Mouse (Mus musculus): Measurements from ENCODE around the gene Prrg2. TPM values are rescaled to one million over a fixed set of nuclear protein-coding genes. Genes with fewer than 3 reads are reported as not detected.

The Prrg2 gene
- polyA plus RNA-seq, 1 experiment, result 172 TPM

DNA sequence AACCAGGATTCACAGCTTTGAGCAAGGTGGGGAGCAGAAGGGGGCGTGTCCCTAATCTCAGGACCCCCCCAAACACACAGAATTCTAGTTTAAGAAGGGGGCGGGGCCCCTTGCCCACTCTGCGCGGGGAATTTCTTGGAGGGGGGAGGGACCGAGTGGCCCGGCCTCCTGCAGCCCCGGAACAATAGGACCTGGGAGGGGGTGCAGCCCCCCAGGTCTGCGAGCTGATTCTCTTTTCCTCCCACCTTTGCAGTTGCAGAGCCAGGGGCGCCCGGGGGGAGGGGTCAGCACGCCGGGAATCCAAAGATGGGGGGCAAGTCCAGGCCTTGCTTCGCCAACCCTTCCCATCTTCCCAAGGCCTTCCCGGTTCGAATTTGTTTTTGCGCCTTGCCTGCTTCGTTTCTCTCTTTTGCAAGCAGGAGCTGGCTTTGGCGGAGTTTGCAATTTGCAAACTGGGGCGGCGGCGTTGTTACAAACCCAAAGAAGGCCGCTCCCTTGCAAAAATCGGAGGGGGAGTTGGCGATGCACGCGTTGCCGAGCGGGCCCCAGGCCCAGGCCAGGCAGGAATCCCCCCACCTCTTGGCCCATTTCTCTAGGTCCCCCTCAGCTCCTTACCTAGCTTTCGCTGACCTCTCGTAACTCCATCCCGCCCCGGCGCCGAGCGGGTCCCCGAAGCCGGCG lies 10.2 kb downstream of the Prrg2 start:
- WGBS, result 1% methylated on average over 38 of the region's 38 CpGs

DNA sequence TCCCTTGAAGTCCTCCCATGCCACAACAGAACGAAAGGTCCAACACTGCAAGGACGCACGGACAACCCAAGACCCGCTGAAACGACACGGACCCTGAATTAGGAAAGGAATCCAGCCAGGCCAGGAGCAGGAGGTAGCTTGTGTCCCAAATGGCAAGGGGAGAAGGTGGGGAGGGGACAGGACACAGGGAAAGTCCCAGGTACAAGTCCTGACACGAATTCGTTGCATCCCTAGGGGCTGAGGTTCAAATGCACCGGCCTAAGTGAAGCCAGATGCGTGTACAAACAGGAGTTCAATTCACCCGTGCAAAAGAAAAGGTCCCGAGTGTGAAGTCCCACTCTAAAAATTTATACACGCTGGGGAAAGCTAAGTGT lies 10.9 kb downstream of the Prrg2 start:
- no peak for TF ChIP-seq CTCF (IDR thresholded peaks at IDR 0.05; ENCODE audit: extremely low read depth, insufficient read length, insufficient replicate concordance, low read depth, low read length)
- TF ChIP-seq POLR2A (IDR thresholded peaks at IDR 0.05; ENCODE audit: low read depth, low read length), result no peak
- peaks cover 35% of the 10 kb centered on the region for H3K36me3 ChIP-seq (ENCODE audit: control insufficient read depth, insufficient read depth, low read length)
- H3K27ac ChIP-seq (ENCODE audit: insufficient read depth, low read depth, low read length), result no peak overlapping the region
- no peaks in the 10 kb centered on the region for H3K27me3 ChIP-seq (ENCODE audit: control insufficient read depth, insufficient read depth, low read length)
- peak overlapping the region; percentile 98 for H3K4me3 ChIP-seq (ENCODE audit: low read depth, low read length)
- WGBS, result 15% methylated on average over 13 of the region's 13 CpGs
- peaks cover 8% of the 10 kb centered on the region for H3K4me1 ChIP-seq (ENCODE audit: control insufficient read depth, insufficient read depth, insufficient read length, low read length)

More for the DNA sequence above, 10.2 kb downstream of the Prrg2 start:
- H3K36me3 ChIP-seq (ENCODE audit: control insufficient read depth, insufficient read depth, low read length), result peaks cover 28% of the 10 kb centered on the region
- no peak for TF ChIP-seq CTCF (IDR thresholded peaks at IDR 0.05; ENCODE audit: extremely low read depth, insufficient read length, insufficient replicate concordance, low read depth, low read length)
- TF ChIP-seq POLR2A (IDR thresholded peaks at IDR 0.05; ENCODE audit: low read depth, low read length), result no peak
- peaks cover 8% of the 10 kb centered on the region for H3K4me1 ChIP-seq (ENCODE audit: control insufficient read depth, insufficient read depth, insufficient read length, low read length)
- peak overlapping the region; percentile 71 for H3K27ac ChIP-seq (ENCODE audit: insufficient read depth, low read depth, low read length)
- H3K27me3 ChIP-seq (ENCODE audit: control insufficient read depth, insufficient read depth, low read length), result no peaks in the 10 kb centered on the region
- peak overlapping the region; percentile 98 for H3K4me3 ChIP-seq (ENCODE audit: low read depth, low read length)

DNA sequence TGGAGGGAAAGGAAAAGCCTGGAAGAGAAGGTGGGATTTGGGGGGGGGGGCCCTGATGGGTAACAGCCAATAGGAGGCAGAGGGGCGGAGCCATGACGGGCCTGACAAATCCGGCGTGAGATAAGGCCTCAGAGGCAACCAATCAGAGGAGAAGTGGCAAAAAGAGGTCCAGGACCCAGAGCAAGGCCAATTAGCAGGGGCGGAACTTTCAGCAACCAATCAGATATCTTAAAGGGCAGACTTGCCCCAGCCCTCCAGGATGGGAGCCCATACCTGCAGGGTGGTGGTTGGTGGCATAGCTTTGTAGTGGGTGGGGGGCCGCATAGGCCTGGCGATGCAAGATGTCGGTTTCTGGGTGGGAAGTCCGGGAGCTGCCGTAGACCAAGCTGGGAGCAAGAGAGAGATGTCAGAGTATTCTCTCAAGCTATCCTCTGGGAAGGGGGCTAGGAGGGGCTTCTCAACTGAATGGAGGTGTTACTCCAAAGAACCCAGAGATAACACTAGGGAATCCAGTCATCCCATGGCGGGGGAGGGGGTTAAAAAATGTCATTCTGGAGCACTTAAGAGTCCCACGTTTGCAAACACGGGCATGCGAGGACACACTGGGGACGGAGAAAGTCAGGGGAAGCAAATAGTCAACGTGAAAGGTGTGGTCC lies 11.4 kb downstream of the Prrg2 start:
- TF ChIP-seq POLR2A (IDR thresholded peaks at IDR 0.05; ENCODE audit: low read depth, low read length), result no peak
- no peak for TF ChIP-seq CTCF (IDR thresholded peaks at IDR 0.05; ENCODE audit: extremely low read depth, insufficient read length, insufficient replicate concordance, low read depth, low read length)
- no peaks in the 10 kb centered on the region for H3K27me3 ChIP-seq (ENCODE audit: control insufficient read depth, insufficient read depth, low read length)
- H3K27ac ChIP-seq (ENCODE audit: insufficient read depth, low read depth, low read length), result no peak overlapping the region
- peaks cover 8% of the 10 kb centered on the region for H3K4me1 ChIP-seq (ENCODE audit: control insufficient read depth, insufficient read depth, insufficient read length, low read length)
- peaks cover 40% of the 10 kb centered on the region for H3K36me3 ChIP-seq (ENCODE audit: control insufficient read depth, insufficient read depth, low read length)
- WGBS, result 39% methylated on average over 16 of the region's 16 CpGs
- peak overlapping the region; percentile 98 for H3K4me3 ChIP-seq (ENCODE audit: low read depth, low read length)

DNA sequence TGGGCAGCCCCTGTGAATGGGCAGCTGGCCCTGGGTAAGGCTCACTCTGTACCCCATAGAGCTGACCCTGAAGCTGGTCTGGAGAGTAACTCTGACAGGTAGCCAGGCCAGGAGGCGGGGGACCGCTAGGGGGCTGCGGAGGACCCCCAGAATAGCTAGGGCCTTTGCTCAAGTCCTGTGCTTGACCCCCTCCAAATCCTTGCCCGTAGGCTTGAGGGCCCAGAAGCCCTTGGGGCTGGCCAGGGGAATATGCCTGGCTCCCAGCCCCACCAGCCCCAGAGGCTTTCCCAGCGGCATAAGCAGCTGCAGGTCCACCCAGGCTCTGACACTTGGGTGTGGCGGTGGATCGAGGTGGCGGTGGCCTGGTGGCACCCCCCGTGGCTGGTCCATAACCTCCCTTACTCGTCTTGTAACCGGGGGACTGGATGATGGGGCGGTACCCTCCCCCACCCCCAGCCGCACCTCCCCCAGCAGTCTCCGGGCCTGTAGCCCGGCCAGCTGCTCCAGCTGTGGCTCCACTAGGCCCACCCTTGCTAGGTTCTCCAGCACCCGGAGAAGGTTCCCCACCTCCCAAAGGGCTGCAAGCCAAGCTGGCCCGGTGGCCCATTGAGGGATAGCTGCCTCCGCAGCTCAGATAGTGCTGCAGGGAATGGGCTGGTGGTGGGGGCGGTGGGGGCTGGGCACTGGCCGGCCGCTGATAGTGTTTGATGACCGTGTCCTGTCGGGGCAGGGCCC lies 13.4 kb downstream of the Prrg2 start:
- Histone ChIP-seq H3K27me3 (ENCODE audit: control insufficient read depth, insufficient read depth, low read length) (no peaks in the 10 kb centered on the region), H3K4me3 (ENCODE audit: low read depth, low read length) (no peak overlapping the region), H3K36me3 (ENCODE audit: control insufficient read depth, insufficient read depth, low read length) (peaks cover 54% of the 10 kb centered on the region), H3K4me1 (ENCODE audit: control insufficient read depth, insufficient read depth, insufficient read length, low read length) (peaks cover 8% of the 10 kb centered on the region), H3K27ac (ENCODE audit: insufficient read depth, low read depth, low read length) (no peak overlapping the region)
- TF ChIP-seq CTCF (IDR thresholded peaks at IDR 0.05; ENCODE audit: extremely low read depth, insufficient read length, insufficient replicate concordance, low read depth, low read length), result no peak
- no peak for TF ChIP-seq POLR2A (IDR thresholded peaks at IDR 0.05; ENCODE audit: low read depth, low read length)
- 91% methylated on average over 23 of the region's 23 CpGs for WGBS

DNA sequence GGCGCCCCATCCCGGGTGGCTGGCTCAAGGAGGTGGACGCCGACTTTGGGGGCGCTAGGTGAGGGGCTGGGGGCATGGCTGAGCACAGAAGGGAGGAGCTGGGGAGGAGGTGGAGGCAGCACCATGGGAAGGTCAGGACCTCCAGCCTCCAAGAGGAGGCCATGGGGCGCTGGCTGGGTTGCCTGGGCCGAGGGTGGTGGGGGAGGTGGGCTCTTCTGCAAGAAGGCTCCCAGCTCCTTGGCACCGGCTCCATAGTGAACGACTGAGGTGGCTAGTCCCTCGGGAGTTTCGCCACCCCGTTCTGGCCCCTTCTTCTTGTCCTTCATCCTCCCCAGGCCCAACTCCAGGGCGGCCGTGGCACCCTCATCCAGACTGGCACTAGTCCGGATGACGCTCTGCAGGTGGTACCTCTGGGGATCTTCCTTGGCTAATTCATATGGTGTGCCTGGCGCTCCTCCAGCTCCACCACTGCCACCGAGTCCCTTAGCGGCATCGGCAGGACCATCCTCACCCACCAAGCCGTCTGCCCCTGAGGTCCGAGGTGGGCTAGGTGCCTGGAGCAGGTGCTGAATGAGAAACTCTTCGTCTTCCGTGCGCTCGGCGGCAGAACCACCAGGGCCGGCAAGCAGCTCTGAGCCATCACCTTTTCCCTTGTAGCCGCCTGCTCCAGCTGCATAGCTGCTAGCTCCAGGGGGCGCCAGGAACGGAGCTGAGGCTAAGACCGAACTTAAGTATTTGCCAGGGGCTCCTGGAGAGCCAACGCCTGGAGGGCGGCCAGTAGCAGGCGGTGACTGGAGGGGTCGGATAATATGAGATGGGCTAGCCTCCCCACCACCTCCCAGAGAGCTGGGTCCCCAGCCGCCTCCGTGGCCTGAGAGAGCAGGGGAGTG lies 14.2 kb downstream of the Prrg2 start:
- Histone ChIP-seq H3K27ac (ENCODE audit: insufficient read depth, low read depth, low read length) (no peak overlapping the region), H3K27me3 (ENCODE audit: control insufficient read depth, insufficient read depth, low read length) (no peaks in the 10 kb centered on the region), H3K4me1 (ENCODE audit: control insufficient read depth, insufficient read depth, insufficient read length, low read length) (peaks cover 5% of the 10 kb centered on the region), H3K36me3 (ENCODE audit: control insufficient read depth, insufficient read depth, low read length) (peaks cover 62% of the 10 kb centered on the region), H3K4me3 (ENCODE audit: low read depth, low read length) (no peak overlapping the region)
- TF ChIP-seq CTCF (IDR thresholded peaks at IDR 0.05; ENCODE audit: extremely low read depth, insufficient read length, insufficient replicate concordance, low read depth, low read length), result no peak
- TF ChIP-seq POLR2A (IDR thresholded peaks at IDR 0.05; ENCODE audit: low read depth, low read length), result no peak
- 93% methylated on average over 38 of the region's 38 CpGs for WGBS

DNA sequence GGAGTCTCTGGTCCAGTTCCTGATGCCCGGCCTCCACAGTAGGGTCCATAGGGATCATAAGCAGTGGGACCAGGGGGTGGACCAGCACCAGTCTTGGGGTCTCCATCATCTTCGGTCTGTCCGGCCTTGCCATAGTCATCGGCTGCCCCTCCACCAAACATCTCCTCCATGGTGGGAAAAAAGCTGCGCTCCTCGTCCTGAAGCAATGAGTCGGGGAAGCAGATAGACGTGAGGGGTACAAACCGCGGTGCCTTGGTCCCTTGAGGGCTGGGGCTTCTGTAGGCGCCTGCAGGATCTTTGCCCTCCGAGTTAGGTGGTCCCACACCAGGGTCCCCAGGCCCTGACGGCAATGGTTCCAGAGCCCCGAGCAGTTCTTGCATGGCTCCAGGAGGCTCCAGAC lies 15.0 kb downstream of the Prrg2 start:
- Histone ChIP-seq H3K27ac (ENCODE audit: insufficient read depth, low read depth, low read length) (no peak overlapping the region), H3K36me3 (ENCODE audit: control insufficient read depth, insufficient read depth, low read length) (peaks cover 69% of the 10 kb centered on the region), H3K4me3 (ENCODE audit: low read depth, low read length) (no peak overlapping the region), H3K27me3 (ENCODE audit: control insufficient read depth, insufficient read depth, low read length) (no peaks in the 10 kb centered on the region), H3K4me1 (ENCODE audit: control insufficient read depth, insufficient read depth, insufficient read length, low read length) (peaks cover 5% of the 10 kb centered on the region)
- TF ChIP-seq POLR2A (IDR thresholded peaks at IDR 0.05; ENCODE audit: low read depth, low read length) (no peak), CTCF (IDR thresholded peaks at IDR 0.05; ENCODE audit: extremely low read depth, insufficient read length, insufficient replicate concordance, low read depth, low read length) (no peak)
- WGBS, result 97% methylated on average over 14 of the region's 14 CpGs
